Mouse (Mus musculus) cerebral cortex, adult 2 months (tissue): ENCODE data around the gene Tnni2.

Experiments
- WGBS: fragments of 180-500 bp; shearing (Covaris S2); methylation state at CpG from one replicate; pipeline ENCODE4 v1.1.7; 2018; 5-methylcytosine and 5-hydroxymethylcytosine counted together

The Tnni2 gene

GRCm38 (mm10) chr7:142430160-142430678 is 11.4 kb upstream of the Tnni2 start:
- 16% methylated on average over 12 of the region's 12 CpGs for WGBS

- WGBS: 85% methylated on average over 14 of the region's 14 CpGs
These were observed 10.5 kb upstream of the Tnni2 start for GRCm38 (mm10) chr7:142431106-142431505.

- WGBS: 62% methylated on average over 19 of the region's 19 CpGs
These were observed 8.0 kb upstream of the Tnni2 start for GRCm38 (mm10) chr7:142433623-142434022.

GRCm38 (mm10) chr7:142434137-142434865 is 7.3 kb upstream of the Tnni2 start, which contains the start of gene Syt8:
Syt8 (plus strand) TSS chr7:142434850.
- 91% methylated on average over 10 of the region's 10 CpGs for WGBS

GRCm38 (mm10) chr7:142435524-142435923 is 6.1 kb upstream of the Tnni2 start:
- 29% methylated on average over 4 of the region's 4 CpGs for WGBS

GRCm38 (mm10) chr7:142437324-142437723 is 4.3 kb upstream of the Tnni2 start:
- 89% methylated on average over 5 of the region's 5 CpGs for WGBS

GRCm38 (mm10) chr7:142439966-142440365 is 1.6 kb upstream of the Tnni2 start:
- WGBS: 81% methylated on average over 14 of the region's 14 CpGs

GRCm38 (mm10) chr7:142440657-142441114 is 922 bp upstream of the Tnni2 start:
- 82% methylated on average over 5 of the region's 5 CpGs for WGBS

GRCm38 (mm10) chr7:142442081-142442907 is 686 bp downstream of the Tnni2 start:
- WGBS: 86% methylated on average over 9 of the region's 9 CpGs

GRCm38 (mm10) chr7:142442908-142443420 is 1.4 kb downstream of the Tnni2 start:
- 95% methylated on average over 7 of the region's 7 CpGs for WGBS

- WGBS: 93% methylated on average over 5 of the region's 5 CpGs
These were observed 1.9 kb downstream of the Tnni2 start for GRCm38 (mm10) chr7:142443474-142443873.

GRCm38 (mm10) chr7:142444171-142444570 is 2.6 kb downstream of the Tnni2 start:
- 95% methylated on average over 6 of the region's 6 CpGs for WGBS

- 92% methylated on average over 6 of the region's 6 CpGs for WGBS
These were observed 3.7 kb downstream of the Tnni2 start for GRCm38 (mm10) chr7:142445324-142445723.

GRCm38 (mm10) chr7:142446264-142446663 is 4.7 kb downstream of the Tnni2 start:
- 93% methylated on average over 4 of the region's 4 CpGs for WGBS

- WGBS: 68% methylated on average over 6 of the region's 6 CpGs
These were observed 7.5 kb downstream of the Tnni2 start for GRCm38 (mm10) chr7:142449038-142449617.

- WGBS: 89% methylated on average over 1 of the region's 1 CpGs
These were observed 13.1 kb downstream of the Tnni2 start for GRCm38 (mm10) chr7:142454706-142455105.

GRCm38 (mm10) chr7:142455251-142455650 is 13.6 kb downstream of the Tnni2 start:
- WGBS: 73% methylated on average over 2 of the region's 2 CpGs

GRCm38 (mm10) chr7:142456806-142457205 is 15.2 kb downstream of the Tnni2 start:
- 91% methylated on average over 3 of the region's 3 CpGs for WGBS

- WGBS: 1% methylated on average over 3 of the region's 3 CpGs
These were observed 15.7 kb downstream of the Tnni2 start for GRCm38 (mm10) chr7:142457227-142457811.

GRCm38 (mm10) chr7:142458026-142458425 is 16.4 kb downstream of the Tnni2 start:
- WGBS: 49% methylated on average over 2 of the region's 2 CpGs

- WGBS: 90% methylated on average over 5 of the region's 5 CpGs
These were observed 17.2 kb downstream of the Tnni2 start for GRCm38 (mm10) chr7:142458676-142459298.
